Mouse (Mus musculus) retina, postnatal 7 days (tissue): ENCODE data around the gene Methig1.

ENCODE experiments used
- DNase-seq: peaks from one replicate; pipeline ENCODE4 v3.0.0-alpha.2; 2012; ENCODE audit warnings: low read depth, low spot score

Gene Methig1

GRCm38 (mm10) chr15:100422899-100423860, 70.2 kb downstream of the Methig1 start:
- DNase-seq, result peak; percentile 92

GRCm38 (mm10) chr15:100423916-100424315, 71.0 kb downstream of the Methig1 start:
- no peak for DNase-seq

- DNase-seq, result no peak
Measured at GRCm38 (mm10) chr15:100424396-100425122, 71.6 kb downstream of the Methig1 start, which contains the start of gene Slc11a2. Gene Slc11a2, minus strand, starts transcription at chr15:100425072.

- DNase-seq, result no peak
Measured at GRCm38 (mm10) chr15:100428296-100428905, 75.5 kb downstream of the Methig1 start.

GRCm38 (mm10) chr15:100429959-100430565, 77.1 kb downstream of the Methig1 start:
- DNase-seq, result no peak

- DNase-seq, result no peak
Measured at GRCm38 (mm10) chr15:100433234-100433633, 80.3 kb downstream of the Methig1 start.
